Mouse (Mus musculus) large intestine, adult 2 months (tissue): Measurements from ENCODE around the gene Slc28a3. TPM values are rescaled to one million over a fixed set of nuclear protein-coding genes. Genes with fewer than 3 reads are reported as not detected.
A peak's percentile ranks its signal among the peaks of the same experiment; 100 is the strongest.

Experiments used
- DNase-seq: peaks from one replicate; pipeline ENCODE4 v3.0.0-alpha.2; 2012; ENCODE audit warnings: low read depth, low spot score
- WGBS: fragments of 180-500 bp; shearing (Covaris S2); methylation state at CpG from one replicate; pipeline ENCODE4 v1.1.7; 2018; 5-methylcytosine and 5-hydroxymethylcytosine counted together
- polyA plus RNA-seq: library from polyadenylated mRNA; depleted of rRNA; stranded (reverse); fragments of >200 nt; gene quantifications from 2 replicates; pipeline ENCODE4 v1.2.3, GENCODE M21; 2012; rRNA removed

The Slc28a3 gene
- polyA plus RNA-seq: 8.5 and 14.2 TPM in 2 replicates

- 14% methylated on average over 12 of the region's 12 CpGs for WGBS
- DNase-seq: no peak
These were observed at the start of gene Slc28a3 for GRCm38 (mm10) chr13:58610716-58611115. Gene Slc28a3, minus strand, starts transcription at chr13:58610877.

- WGBS: 50% methylated on average over 9 of the region's 9 CpGs
- DNase-seq: no peak
These were observed 47.3 kb upstream of the Slc28a3 start for GRCm38 (mm10) chr13:58657987-58658386.

GRCm38 (mm10) chr13:58656885-58657284 is 46.2 kb upstream of the Slc28a3 start:
- WGBS: 37% methylated on average over 3 of the region's 3 CpGs

GRCm38 (mm10) chr13:58655552-58655951 is 44.9 kb upstream of the Slc28a3 start:
- no peak for DNase-seq
- WGBS: 82% methylated on average over 10 of the region's 10 CpGs

More at GRCm38 (mm10) chr13:58656885-58657284, 46.2 kb upstream of the Slc28a3 start:
- DNase-seq: no peak

GRCm38 (mm10) chr13:58640330-58640729 is 29.7 kb upstream of the Slc28a3 start:
- WGBS: 14% methylated on average over 6 of the region's 6 CpGs

GRCm38 (mm10) chr13:58638950-58639349 is 28.3 kb upstream of the Slc28a3 start:
- WGBS: 32% methylated on average over 4 of the region's 4 CpGs
- no peak for DNase-seq

More at GRCm38 (mm10) chr13:58640330-58640729, 29.7 kb upstream of the Slc28a3 start:
- no peak for DNase-seq

- WGBS: 13% methylated on average over 13 of the region's 13 CpGs
- DNase-seq: peak; percentile 21
These were observed 26.8 kb upstream of the Slc28a3 start for GRCm38 (mm10) chr13:58637360-58638002.

GRCm38 (mm10) chr13:58633887-58634286 is 23.2 kb upstream of the Slc28a3 start:
- DNase-seq: no peak
- whole genome bisulfite sequencing: 61% methylated on average over 4 of the region's 4 CpGs

GRCm38 (mm10) chr13:58630756-58631155 is 20.1 kb upstream of the Slc28a3 start:
- DNase-seq: no peak
- WGBS: 38% methylated on average over 10 of the region's 10 CpGs

- no peak for DNase-seq
- 26% methylated on average over 13 of the region's 13 CpGs for WGBS
These were observed 18.8 kb upstream of the Slc28a3 start for GRCm38 (mm10) chr13:58629365-58630050.

- no peak for DNase-seq
- 6% methylated on average over 8 of the region's 8 CpGs for WGBS
These were observed 12.0 kb upstream of the Slc28a3 start for GRCm38 (mm10) chr13:58622647-58623046.

GRCm38 (mm10) chr13:58619301-58619700 is 8.6 kb upstream of the Slc28a3 start:
- DNase-seq: no peak
- 79% methylated on average over 5 of the region's 5 CpGs for WGBS

- WGBS: 9% methylated on average over 7 of the region's 7 CpGs
- DNase-seq: no peak
These were observed 618 bp downstream of the Slc28a3 start for GRCm38 (mm10) chr13:58610059-58610458.

- no peak for DNase-seq
- WGBS: 32% methylated on average over 10 of the region's 10 CpGs
These were observed 9.3 kb downstream of the Slc28a3 start for GRCm38 (mm10) chr13:58601201-58601855.

- 21% methylated on average over 4 of the region's 4 CpGs for WGBS
- DNase-seq: no peak
These were observed 12.1 kb downstream of the Slc28a3 start for GRCm38 (mm10) chr13:58598578-58598977.

GRCm38 (mm10) chr13:58593129-58593528 is 17.5 kb downstream of the Slc28a3 start:
- DNase-seq: no peak
- WGBS: 32% methylated on average over 7 of the region's 7 CpGs

GRCm38 (mm10) chr13:58591912-58592311 is 18.8 kb downstream of the Slc28a3 start:
- 80% methylated on average over 7 of the region's 7 CpGs for WGBS
- DNase-seq: no peak

GRCm38 (mm10) chr13:58590630-58591029 is 20.0 kb downstream of the Slc28a3 start:
- WGBS: 39% methylated on average over 6 of the region's 6 CpGs
- no peak for DNase-seq

- WGBS: 2% methylated on average over 9 of the region's 9 CpGs
- no peak for DNase-seq
These were observed 21.2 kb downstream of the Slc28a3 start for GRCm38 (mm10) chr13:58589517-58589858.

- no peak for DNase-seq
- 69% methylated on average over 15 of the region's 15 CpGs for WGBS
These were observed 21.8 kb downstream of the Slc28a3 start for GRCm38 (mm10) chr13:58588655-58589516.
